Mouse (Mus musculus) WW6 (cell line): ENCODE data around the gene Snd1.
"Not testable (repeated sequence)": the region's sequence is repeated elsewhere in the genome, so short reads cannot be mapped to it uniquely, and the experiment has no call there.

Experiments used
- DNase-seq: peaks from one replicate; pipeline ENCODE4 v3.0.0-alpha.2; 2013; ENCODE audit warnings: low read depth, low spot score

Gene Snd1

GRCm38 (mm10) chr6:28898836-28899235 lies 423.9 kb downstream of the Snd1 start:
- peak; percentile 58 for DNase-seq

GRCm38 (mm10) chr6:28902573-28902972 lies 427.6 kb downstream of the Snd1 start:
- DNase-seq = no peak

DNA sequence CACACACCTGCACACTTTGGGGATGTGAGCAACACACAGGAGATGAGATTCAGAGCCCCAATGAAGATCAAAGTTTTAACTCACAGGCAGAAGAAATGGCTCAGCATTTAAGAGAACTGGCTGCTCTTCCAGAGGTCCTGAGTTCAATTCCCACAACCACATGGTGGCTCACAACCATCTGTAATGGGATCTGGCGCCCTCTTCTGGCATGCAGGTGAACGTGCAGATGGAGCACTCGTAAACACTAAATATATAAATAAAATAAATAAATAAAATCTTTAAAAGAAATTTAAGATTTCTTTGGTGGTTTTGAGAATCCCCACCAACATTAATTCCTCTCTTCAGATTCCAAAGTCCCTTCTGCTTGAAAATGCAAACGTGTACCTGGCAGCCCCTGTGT lies 429.5 kb downstream of the Snd1 start:
- no peak for DNase-seq

GRCm38 (mm10) chr6:28905301-28905700 lies 430.4 kb downstream of the Snd1 start:
- DNase-seq = no peak

DNA sequence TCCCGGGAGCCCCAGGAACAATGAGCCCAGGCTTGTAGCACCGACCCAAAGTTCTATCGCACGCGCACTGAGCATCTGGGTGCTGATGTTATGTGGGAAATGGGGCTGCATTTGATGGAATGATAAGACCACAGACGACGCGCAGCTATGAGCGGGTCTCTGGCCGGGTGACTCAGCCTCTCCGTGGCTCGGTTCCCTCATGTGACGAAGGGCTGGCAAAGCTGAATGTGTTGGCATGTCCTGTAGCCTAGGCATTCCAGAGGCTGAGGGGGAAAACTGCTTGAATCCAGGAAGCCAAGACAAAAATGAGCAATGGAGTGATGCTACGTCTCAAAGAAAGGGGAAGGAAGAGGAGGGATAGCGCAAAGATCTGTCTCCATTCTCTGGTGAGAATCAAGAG lies 434.9 kb downstream of the Snd1 start:
- DNase-seq = no peak

DNA sequence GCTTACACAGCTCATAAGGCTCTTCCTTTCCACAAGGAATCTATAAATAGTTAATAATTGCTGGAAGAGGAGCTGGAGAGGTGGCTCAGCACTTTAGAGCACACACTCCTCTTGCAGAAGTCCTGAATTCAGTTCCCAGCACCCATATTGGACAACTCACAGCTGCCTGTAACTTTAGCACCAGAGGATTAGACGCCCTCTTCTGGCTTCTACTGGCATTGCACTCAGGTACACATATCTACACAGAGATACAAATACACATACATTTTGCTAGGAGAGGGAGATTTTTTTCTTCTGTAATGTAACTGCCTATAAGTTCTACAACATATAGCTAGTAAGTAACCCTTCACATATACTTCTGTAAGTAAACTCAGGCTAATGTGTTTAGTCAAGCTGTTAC lies 440.0 kb downstream of the Snd1 start:
- no peak for DNase-seq

- no peak for DNase-seq
These were observed 441.7 kb downstream of the Snd1 start for GRCm38 (mm10) chr6:28916630-28917029.

- DNase-seq = no peak
These were observed 444.4 kb downstream of the Snd1 start for GRCm38 (mm10) chr6:28919346-28919745.

GRCm38 (mm10) chr6:28922371-28922770 lies 447.4 kb downstream of the Snd1 start:
- no peak for DNase-seq

DNA sequence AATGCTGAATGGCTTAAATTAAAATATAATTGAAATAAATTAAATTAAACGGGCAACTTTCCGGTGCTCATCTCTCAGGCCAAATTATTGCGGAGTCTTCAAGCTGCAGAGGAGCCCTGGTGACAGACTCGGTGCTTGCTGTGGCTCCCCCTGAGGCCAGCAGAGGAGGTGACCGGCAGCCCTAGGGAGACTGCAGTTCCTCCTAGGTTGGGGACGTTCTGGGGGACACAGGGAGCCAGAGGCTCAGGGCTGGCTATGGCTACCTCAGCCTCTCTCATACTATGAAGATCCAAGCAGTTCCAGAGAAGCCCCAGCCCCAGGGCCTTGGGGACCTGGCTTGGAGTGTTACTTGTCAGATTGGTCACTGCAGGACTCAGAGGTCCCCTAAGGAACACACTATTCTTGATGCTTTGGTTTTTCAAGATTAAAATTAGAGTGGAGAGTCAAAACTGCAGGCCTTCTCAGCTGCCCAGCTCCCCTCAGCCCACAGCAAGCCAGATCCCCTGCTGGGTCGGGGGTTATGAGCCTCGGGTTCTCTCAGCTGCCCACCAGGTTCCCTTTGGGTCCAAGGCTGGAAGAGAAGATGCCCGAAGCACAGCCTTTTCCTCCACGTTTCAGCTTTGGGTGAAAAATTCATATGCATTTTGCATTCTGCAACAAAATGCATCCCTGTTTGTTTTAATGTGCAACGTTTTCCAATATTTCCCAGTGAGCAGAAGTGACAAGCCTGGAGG lies 448.3 kb downstream of the Snd1 start:
- DNase-seq = no peak

DNA sequence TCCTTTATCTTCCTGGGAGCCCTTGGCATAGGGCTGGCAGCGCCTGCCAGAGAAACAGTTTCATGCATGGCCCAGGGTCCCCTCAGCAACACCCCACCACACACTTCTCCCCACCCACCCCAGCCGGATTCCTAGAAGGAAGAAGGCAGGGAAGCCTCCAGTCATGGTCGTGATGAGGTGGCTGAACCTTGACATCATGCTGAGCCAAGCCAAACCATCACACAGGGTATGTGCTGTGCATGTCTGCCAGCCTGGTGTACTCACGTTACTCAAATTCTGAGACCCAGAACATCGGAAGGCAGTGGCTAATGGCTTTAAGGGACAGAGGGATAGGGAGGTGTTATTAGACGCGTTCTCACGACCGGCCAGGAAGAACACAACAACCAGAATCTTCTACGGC lies 448.9 kb downstream of the Snd1 start:
- DNase-seq = no peak

DNA sequence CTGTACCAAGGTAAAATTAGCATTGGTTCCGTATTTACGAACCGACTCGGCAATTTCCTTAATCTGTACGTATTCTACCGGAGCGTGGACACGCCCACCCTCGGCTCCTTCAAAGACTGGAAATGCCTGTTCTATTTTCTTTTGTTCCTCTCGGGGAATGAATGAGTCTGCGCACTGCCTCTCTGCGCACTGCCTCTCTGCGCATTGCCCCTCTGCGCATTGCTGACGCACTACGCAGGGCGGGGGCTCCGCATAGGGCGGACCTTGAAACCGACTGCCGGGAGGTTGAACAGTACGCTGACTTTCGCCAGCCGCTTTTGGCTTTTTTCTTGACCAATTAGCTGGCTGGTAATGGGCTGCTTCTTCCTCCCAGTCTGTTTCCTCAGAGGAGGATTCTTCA lies 453.0 kb downstream of the Snd1 start:
- DNase-seq = not testable (repeated sequence)

- not testable (repeated sequence) for DNase-seq
These were observed 454.3 kb downstream of the Snd1 start for GRCm38 (mm10) chr6:28929169-28929803.

DNA sequence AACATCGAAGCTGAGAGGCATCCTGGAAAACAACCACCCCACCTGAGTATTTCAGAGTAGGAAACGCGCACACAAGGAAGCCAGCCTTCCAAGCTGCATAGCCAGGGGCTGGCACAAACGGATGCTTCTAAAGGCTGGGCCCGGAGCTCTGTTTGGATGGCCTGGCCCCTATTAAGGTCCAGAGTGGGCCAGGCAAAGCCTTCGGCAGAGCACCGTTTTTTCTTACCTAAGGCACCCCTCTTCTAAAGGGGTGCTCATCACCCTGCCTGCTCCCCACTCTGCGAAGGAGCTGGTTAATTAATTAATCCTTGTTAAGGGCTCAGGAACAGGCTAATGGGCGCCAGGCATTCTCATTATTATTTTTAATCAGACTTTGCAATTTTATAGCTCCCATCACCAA lies 456.3 kb downstream of the Snd1 start:
- DNase-seq = no peak

GRCm38 (mm10) chr6:28931636-28932327 lies 456.8 kb downstream of the Snd1 start:
- DNase-seq = no peak

DNA sequence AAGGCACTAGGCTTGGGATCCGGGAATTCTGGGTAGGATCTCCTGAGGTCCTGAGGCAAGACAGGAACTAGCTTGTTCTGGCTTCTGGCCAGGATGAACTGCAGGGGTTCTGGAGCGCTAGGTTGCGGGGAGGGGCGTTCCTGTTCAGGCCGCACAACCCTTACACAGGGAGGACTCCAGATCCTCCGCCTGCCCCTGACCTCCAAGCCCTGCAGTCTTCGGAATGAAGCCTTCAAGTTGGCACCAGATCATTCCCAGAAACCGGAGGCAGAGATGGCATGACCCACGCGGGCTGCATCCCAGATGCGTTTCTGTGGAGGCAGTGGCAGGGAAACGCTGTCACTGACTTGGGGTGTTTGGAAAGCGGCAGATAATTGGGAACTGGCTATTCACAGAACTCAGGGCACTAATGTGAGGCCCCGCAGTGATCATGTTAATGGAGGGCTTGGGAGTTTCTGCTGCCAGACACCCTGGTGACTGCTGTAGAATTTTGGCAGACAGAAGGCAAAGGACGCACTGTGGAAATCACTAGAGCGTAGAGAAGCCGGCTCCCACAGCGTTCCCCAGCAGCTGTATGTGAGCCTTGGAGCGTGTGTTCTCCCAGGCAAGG lies 457.5 kb downstream of the Snd1 start:
- peak; percentile 48 for DNase-seq

DNA sequence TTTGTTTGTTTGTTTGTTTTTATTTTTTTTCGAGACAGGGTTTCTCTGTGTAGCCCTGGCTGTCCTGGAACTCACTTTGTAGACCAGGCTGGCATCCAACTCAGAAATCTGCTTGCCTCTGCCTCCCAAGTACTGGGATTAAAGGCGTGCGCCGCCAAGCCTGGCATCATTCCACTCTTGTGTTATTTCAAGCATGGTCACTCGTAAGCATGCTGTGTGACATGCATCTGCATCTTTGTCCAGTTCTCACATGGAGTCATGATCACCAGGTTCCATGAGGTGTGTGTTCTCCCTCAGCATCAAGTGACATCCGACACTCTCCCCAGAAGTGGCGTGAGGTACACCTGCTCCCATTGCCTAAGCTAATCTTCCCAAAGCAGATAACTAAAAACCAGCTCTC lies 460.8 kb downstream of the Snd1 start:
- no peak for DNase-seq

- DNase-seq = no peak
These were observed 472.3 kb downstream of the Snd1 start for GRCm38 (mm10) chr6:28947254-28947653.

GRCm38 (mm10) chr6:28949269-28949668 lies 474.3 kb downstream of the Snd1 start:
- no peak for DNase-seq

- DNase-seq = peak; percentile 62
These were observed 480.6 kb downstream of the Snd1 start for GRCm38 (mm10) chr6:28955581-28955980.

- no peak for DNase-seq
These were observed 482.5 kb downstream of the Snd1 start for GRCm38 (mm10) chr6:28957486-28957885.

DNA sequence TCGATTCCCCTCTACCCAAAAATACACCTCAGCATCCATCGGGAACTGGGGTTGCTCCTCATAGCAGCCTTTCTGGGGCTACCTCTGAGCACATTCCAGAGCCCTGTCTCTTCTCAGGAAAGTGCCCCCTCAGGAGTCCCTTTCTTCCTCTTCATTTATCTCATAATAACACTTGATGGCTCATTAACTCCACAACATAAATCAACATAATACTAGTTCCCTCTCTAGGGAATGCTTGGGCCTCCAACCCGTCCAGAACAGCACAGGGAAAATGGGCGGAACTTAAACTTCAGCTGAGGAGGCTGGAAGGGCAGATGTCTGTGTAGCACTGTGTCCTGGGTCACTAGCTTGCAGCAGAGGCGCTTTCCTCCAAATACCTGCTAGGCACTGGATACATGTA lies 488.2 kb downstream of the Snd1 start:
- DNase-seq = no peak
